Mouse (Mus musculus): Measurements from ENCODE around the gene Cnn3.

Gene Cnn3

GRCm38 (mm10) chr3:121425861-121426620, at the start of gene Cnn3:
Gene Cnn3 (plus strand): TSS chr3:121426497.
- DNase-seq = peak; percentile 86

- DNase-seq = no peak
Observed at GRCm38 (mm10) chr3:121378708-121379612, 47.3 kb upstream of the Cnn3 start.

- no peak for DNase-seq
Observed at GRCm38 (mm10) chr3:121379699-121380098, 46.6 kb upstream of the Cnn3 start.

GRCm38 (mm10) chr3:121387471-121388009, 38.8 kb upstream of the Cnn3 start:
- no peak for DNase-seq

GRCm38 (mm10) chr3:121389366-121389765, 36.9 kb upstream of the Cnn3 start:
- DNase-seq = no peak

- DNase-seq = no peak
Observed at GRCm38 (mm10) chr3:121389860-121390530, 36.3 kb upstream of the Cnn3 start.

- no peak for DNase-seq
Observed at GRCm38 (mm10) chr3:121390724-121391123, 35.6 kb upstream of the Cnn3 start.

- DNase-seq = no peak
Observed at GRCm38 (mm10) chr3:121395588-121396295, 30.6 kb upstream of the Cnn3 start.

- DNase-seq = no peak
Observed at GRCm38 (mm10) chr3:121396561-121396960, 29.7 kb upstream of the Cnn3 start.

- DNase-seq = no peak
Observed at GRCm38 (mm10) chr3:121397007-121397406, 29.3 kb upstream of the Cnn3 start.

- DNase-seq = no peak
Observed at GRCm38 (mm10) chr3:121401384-121401783, 24.9 kb upstream of the Cnn3 start.

- DNase-seq = no peak
Observed at GRCm38 (mm10) chr3:121402096-121402495, 24.2 kb upstream of the Cnn3 start.

- no peak for DNase-seq
Observed at GRCm38 (mm10) chr3:121403449-121403848, 22.8 kb upstream of the Cnn3 start.

GRCm38 (mm10) chr3:121405101-121405500, 21.2 kb upstream of the Cnn3 start:
- no peak for DNase-seq

- no peak for DNase-seq
Observed at GRCm38 (mm10) chr3:121407417-121407816, 18.9 kb upstream of the Cnn3 start.

- DNase-seq = no peak
Observed at GRCm38 (mm10) chr3:121408386-121408785, 17.9 kb upstream of the Cnn3 start.

- DNase-seq = no peak
Observed at GRCm38 (mm10) chr3:121411450-121411849, 14.8 kb upstream of the Cnn3 start.

- DNase-seq = no peak
Observed at GRCm38 (mm10) chr3:121416171-121417154, 9.8 kb upstream of the Cnn3 start.

- no peak for DNase-seq
Observed at GRCm38 (mm10) chr3:121417379-121418250, 8.7 kb upstream of the Cnn3 start.

GRCm38 (mm10) chr3:121418251-121418601, 8.1 kb upstream of the Cnn3 start:
- no peak for DNase-seq
